Mouse (Mus musculus) embryonic facial prominence, embryonic 14.5 days (tissue): ENCODE results near the gene Sept4. TPM values are rescaled to one million over a fixed set of nuclear protein-coding genes. Genes with fewer than 3 reads are reported as not detected.

Experiments used
- ATAC-seq: fragments of 200-750 bp; cut with Nextera tagmentation; 2 replicates; pipeline ENCODE4 v1.8.0; 2017; ENCODE audit warnings: low read depth, moderate number of reproducible peaks, moderate TSS enrichment
- DNase-seq: peaks from one replicate; pipeline ENCODE4 v3.0.0-alpha.2; 2015; ENCODE audit warnings: low spot score
- H3K27ac ChIP-seq: fragments of 300-500 bp; sonication (generic); replicated peaks from 2 replicates; pipeline ENCODE4 v1.5.1; 2014; ENCODE audit warnings: low read depth, mild to moderate bottlenecking, low read length, moderate library complexity
- H3K27me3 ChIP-seq: fragments of 300-500 bp; sonication (generic); replicated peaks from 2 replicates; pipeline ENCODE4 v1.6.1; 2014; ENCODE audit warnings: low read length; ENCODE audit not compliant: control insufficient read depth, insufficient read depth
- H3K36me3 ChIP-seq: fragments of 300-500 bp; sonication (generic); 2 replicates; pipeline ENCODE4 v1.6.1; 2014; ENCODE audit warnings: low read length, mixed read lengths; ENCODE audit not compliant: control insufficient read depth, insufficient read depth
- H3K4me1 ChIP-seq: fragments of 300-500 bp; sonication (generic); 2 replicates; pipeline ENCODE4 v1.6.1; 2014; ENCODE audit warnings: antibody characterized with exemption, low read length; ENCODE audit not compliant: control insufficient read depth, insufficient read depth
- H3K4me2 ChIP-seq: fragments of 300-500 bp; sonication (generic); 2 replicates; pipeline ENCODE4 v1.6.1; 2014; ENCODE audit warnings: low read depth, mild to moderate bottlenecking, low read length, moderate library complexity, mixed read lengths
- H3K4me3 ChIP-seq: fragments of 300-500 bp; sonication (generic); 2 replicates; pipeline ENCODE4 v1.5.1; 2014; ENCODE audit warnings: low read depth, mild to moderate bottlenecking, low read length
- H3K9ac ChIP-seq: fragments of 300-500 bp; sonication (generic); 2 replicates; pipeline ENCODE4 v1.6.1; 2014; ENCODE audit warnings: low read depth, mild to moderate bottlenecking, low read length, moderate library complexity, mixed read lengths
- H3K9me3 ChIP-seq: fragments of 300-500 bp; sonication (generic); 2 replicates; pipeline ENCODE4 v1.6.1; 2016; ENCODE audit warnings: low read length; ENCODE audit not compliant: control insufficient read depth
- WGBS: fragments of 180-500 bp; shearing (Covaris S2); extraction: QIAGEN DNeasy Blood & Tissue Kit; methylation state at CpG from one replicate; pipeline ENCODE4 v1.1.7; 2014; 5-methylcytosine and 5-hydroxymethylcytosine counted together
- polyA plus RNA-seq: library from polyadenylated mRNA; unstranded; fragments of >200 nt; fragmentation: Nextera tagmentation; extraction: Ambion mirVana; gene quantifications from 2 replicates; pipeline ENCODE4 v1.2.1, GENCODE M21; 2014

The Sept4 gene
- polyA plus RNA-seq, 1 experiment from 2014 or later, result 42.2 TPM

DNA sequence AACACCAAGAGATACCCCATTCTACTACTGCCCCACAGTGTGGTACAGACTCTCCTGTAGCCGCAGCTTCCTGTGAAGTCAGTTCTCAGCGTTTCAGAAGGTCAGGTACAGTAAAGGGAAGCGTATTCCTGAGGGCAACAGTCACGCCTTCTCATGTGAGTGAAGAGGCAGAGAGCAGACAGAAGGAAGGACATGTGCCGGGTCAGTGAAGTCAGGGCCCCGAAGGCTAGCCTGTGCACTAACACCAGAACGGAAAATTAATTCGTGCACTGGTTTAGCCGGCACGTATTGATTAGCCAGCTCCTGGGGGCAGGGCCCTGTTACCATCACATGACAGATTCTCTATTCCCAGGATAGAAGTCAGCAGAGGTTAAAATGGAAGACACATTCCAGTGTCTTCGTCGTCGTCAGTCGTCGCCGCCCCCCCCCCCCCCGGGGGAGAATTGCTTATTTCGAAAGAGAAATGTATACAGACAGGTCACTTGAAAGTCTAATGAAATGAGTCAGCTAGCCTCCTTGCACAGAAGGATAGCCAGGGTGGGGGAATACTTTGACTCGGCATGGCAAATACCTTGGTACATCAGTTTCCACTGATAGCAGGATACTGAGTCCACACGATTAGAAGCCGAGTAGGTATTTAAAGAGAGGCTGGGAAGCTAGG is 5.9 kb downstream of the Sept4 start:
- Histone ChIP-seq H3K27ac (peak overlapping the region; percentile 39; the same call in 1 of the 2 replicates), H3K9me3 (no peaks in the 10 kb centered on the region), H3K4me3 (no peak overlapping the region), H3K27me3 (no peaks in the 10 kb centered on the region), H3K36me3 (no peaks in the 10 kb centered on the region), H3K4me2 (no peak overlapping the region), H3K9ac (no peak overlapping the region), H3K4me1 (peaks cover 19% of the 10 kb centered on the region)
- 60% methylated on average over 21 of the region's 21 CpGs for WGBS
- no peak for ATAC-seq
- DNase-seq, result no peak

DNA sequence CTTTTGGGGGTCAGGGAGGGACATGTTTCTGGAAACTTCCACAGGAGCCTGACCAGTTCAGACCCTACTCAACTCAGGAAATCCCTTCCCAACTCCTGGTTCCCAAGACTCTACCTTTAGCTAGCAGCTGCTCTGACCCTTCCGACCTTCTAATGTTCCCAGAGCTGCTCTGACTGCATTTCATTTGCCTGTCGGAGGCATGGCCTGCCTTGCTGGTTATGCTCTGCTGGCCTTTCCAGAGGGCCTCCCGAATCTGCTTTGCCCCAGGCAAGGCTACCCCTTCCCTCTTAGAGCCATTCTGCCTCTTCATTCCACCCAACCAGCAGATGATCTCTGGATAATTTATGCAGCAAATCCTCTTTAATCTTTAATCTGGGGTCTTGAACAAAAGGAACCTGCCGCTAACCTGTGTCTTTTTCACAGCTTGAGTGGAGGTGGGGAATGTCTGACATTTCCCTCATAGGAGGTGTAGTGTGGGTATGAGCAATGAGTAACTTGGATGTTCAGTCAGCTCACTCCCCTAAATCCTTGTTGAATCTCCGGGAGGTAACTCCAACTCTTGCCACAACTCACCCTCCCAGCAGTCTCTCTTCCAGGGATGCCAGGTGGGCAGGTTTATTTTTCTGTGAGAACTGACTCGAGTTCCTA is 9.0 kb downstream of the Sept4 start:
- WGBS, result 24% methylated on average over 6 of the region's 6 CpGs
- H3K36me3 ChIP-seq, result no peaks in the 10 kb centered on the region
- DNase-seq, result no peak
- peak overlapping the region; percentile 65 for H3K9ac ChIP-seq
- H3K9me3 ChIP-seq, result no peaks in the 10 kb centered on the region
- no peak overlapping the region for H3K27ac ChIP-seq
- peak overlapping the region; percentile 85 for H3K4me2 ChIP-seq
- peak overlapping the region; percentile 47 for H3K4me3 ChIP-seq
- H3K4me1 ChIP-seq, result peaks cover 14% of the 10 kb centered on the region
- no peak for ATAC-seq
- no peaks in the 10 kb centered on the region for H3K27me3 ChIP-seq

DNA sequence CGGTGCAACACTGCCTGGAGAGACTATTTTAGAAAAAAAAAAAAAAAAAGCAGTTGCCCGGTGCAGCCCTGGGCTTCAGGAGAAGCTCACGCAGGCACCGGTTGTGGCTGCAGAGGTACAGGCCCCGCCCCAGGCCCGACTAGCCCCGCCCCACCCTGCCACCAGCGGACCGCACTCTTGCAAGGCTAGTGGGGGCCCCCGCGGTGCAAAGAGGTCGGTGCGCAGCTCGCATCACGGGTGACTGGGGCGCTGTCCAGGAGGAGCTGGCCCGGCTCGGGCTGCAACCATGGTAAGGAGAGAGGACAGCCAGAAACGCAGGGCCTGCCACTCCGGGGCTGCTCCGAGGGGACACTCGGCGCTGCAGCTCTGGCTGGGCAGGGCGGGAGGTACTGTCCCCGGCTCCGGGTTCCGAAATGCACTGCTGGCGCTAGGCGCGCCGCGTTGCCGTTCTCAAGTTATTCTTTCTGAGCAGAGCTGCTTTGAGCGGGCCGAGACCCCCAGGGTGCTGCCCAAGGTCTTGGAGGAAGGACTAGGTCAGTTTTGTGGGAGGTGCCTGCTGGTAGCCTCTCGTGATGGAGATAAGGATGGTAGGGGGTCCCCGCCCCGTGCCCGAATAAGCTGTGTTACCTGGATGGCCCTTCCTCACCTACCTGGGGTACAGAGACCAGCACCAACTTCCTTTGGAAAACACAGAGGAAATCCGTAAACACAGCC is 9.7 kb downstream of the Sept4 start:
- Histone ChIP-seq H3K27ac (no peak overlapping the region; the same call in 1 of the 2 replicates), H3K4me3 (peak overlapping the region; percentile 47), H3K9ac (peak overlapping the region; percentile 65), H3K4me2 (peak overlapping the region; percentile 85), H3K27me3 (no peaks in the 10 kb centered on the region), H3K9me3 (no peaks in the 10 kb centered on the region), H3K36me3 (no peaks in the 10 kb centered on the region), H3K4me1 (peaks cover 14% of the 10 kb centered on the region)
- under 1% methylated on average over 30 of the region's 40 CpGs for WGBS
- ATAC-seq (peak; percentile 79), DNase-seq (peak; percentile 65)

DNA sequence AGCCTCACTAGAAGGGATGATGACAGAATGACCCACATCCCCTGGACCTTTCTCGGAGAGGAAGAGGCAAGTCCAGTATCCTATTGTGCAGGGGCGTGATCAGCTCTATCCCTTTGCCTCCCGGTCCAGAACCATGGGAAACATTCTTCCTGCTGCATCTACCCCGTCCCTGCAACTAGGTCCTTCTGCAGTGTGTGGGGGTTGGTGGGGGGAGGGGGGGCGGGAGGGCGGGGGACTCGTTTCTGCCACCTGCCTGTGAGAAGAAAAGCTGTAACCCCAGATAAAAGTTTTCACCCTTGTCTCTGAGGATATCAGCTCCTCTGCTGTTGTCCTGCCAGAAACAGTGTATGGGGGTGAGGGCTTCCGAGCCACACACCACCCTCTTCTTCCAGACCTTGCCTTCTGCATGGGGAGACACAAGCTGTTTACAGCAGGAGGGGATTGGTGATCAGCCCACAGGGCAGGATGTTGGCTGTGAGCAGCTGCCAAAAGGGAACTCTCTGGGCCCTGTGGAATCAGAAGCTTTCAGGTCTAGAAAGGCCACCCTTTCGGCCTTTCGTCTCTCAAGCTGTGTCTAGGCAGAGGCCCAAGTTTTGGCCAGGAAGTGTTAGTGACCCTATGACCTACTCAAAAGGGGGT is 10.4 kb downstream of the Sept4 start:
- DNase-seq (no peak), ATAC-seq (0 out of 2 replicates have a peak, but pooled peaks have one; percentile 38)
- H3K9ac ChIP-seq, result no peak overlapping the region
- peaks cover 14% of the 10 kb centered on the region for H3K4me1 ChIP-seq
- H3K27ac ChIP-seq, result no peak overlapping the region
- H3K9me3 ChIP-seq, result no peaks in the 10 kb centered on the region
- no peaks in the 10 kb centered on the region for H3K27me3 ChIP-seq
- peak overlapping the region; percentile 47 for H3K4me3 ChIP-seq
- H3K4me2 ChIP-seq, result peak overlapping the region; percentile 85
- no peaks in the 10 kb centered on the region for H3K36me3 ChIP-seq
- WGBS, result 14% methylated on average over 10 of the region's 10 CpGs

DNA sequence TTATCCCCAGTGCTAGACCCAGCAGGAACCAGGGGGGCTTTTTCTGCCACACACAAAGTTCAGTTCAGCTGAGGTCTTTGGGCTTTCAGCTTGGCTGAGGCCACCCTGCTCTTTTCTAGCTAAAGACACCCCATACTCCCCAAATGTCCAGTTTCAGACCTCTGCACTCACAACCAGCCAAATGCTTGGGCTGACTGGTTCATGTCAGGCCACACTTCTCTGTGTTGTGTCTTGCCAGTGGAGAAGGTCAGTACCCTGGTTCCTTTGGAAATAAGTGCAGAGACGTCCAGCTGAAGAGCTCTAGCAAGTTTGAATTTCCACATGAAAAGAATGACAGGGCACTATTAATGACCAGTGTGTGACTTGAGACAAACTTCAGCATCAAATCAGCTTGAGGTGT is 11.0 kb downstream of the Sept4 start:
- H3K4me2 ChIP-seq, result peak overlapping the region; percentile 85; the same call in 1 of the 2 replicates

DNA sequence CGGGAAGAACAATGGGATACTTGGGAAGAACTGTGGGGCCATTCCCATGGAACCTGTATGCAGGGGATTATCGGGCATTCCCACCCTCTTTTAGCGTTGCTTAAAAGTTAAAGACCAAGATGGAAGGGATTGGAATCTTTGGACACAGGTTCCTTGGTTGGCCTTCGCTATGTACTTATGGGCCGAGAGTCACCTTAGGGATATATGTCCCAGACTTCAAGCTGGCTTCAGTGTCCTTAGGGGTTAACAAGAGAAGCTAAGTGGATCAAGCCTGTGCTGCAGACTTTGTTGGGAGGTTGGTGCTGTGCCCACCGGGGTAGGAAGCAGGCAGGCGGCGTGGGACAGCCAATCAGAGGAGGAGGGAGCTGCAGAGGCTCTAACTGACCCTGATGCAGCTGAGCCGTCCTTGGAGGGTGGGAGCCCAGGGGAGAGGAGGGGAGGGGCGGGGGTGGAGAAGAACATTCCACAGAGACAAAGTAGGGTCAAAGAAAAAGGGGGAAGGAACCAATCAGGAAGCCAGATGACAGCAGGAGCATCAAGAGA is 11.9 kb downstream of the Sept4 start:
- no peaks in the 10 kb centered on the region for H3K27me3 ChIP-seq
- H3K9ac ChIP-seq, result no peak overlapping the region
- ATAC-seq (no peak), DNase-seq (no peak)
- H3K27ac ChIP-seq, result no peak overlapping the region
- H3K4me2 ChIP-seq, result no peak overlapping the region
- WGBS, result 47% methylated on average over 10 of the region's 10 CpGs
- no peaks in the 10 kb centered on the region for H3K9me3 ChIP-seq
- no peaks in the 10 kb centered on the region for H3K36me3 ChIP-seq
- peaks cover 10% of the 10 kb centered on the region for H3K4me1 ChIP-seq
- no peak overlapping the region for H3K4me3 ChIP-seq

More for the DNA sequence above, 11.0 kb downstream of the Sept4 start:
- Histone ChIP-seq H3K4me3 (no peak overlapping the region), H3K27me3 (no peaks in the 10 kb centered on the region), H3K9ac (no peak overlapping the region), H3K36me3 (no peaks in the 10 kb centered on the region), H3K9me3 (no peaks in the 10 kb centered on the region), H3K27ac (no peak overlapping the region), H3K4me1 (peaks cover 14% of the 10 kb centered on the region)
- 55% methylated on average over 1 of the region's 1 CpGs for WGBS
- no peak for ATAC-seq
- DNase-seq, result no peak

DNA sequence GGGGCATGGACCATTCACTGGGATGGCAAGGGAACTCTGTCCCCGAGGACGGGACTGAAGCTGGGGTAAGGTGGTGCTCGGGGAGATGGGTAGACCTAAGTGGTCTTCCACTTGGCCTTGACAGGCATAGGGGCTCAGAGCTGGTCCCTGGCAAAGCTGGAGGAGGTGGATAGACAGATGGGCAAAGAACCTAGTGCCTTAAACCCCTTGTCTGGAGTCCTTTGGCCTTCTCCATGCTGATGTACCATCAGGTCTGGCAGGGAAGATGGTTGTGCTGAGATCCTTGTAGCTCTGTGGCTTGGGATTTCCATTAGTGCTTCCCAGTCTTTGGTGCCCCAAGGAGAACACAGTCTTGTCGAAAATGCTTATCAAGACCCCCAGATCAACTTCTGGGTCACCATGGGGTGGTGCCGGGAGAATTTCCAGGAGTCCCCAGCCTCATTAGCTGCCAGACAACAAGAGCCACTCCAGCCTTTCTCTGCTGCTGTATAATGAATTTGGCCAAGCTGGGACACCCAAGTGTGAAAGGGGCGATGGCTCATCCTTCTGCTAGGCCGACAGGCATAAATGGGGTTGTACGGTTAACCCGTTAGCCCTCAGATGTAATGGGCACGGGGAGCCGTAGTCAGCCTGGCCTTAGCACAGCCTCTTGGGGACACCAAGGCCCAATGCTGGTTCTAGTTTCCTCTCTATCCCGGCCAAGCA is 12.6 kb downstream of the Sept4 start:
- H3K36me3 ChIP-seq, result no peaks in the 10 kb centered on the region
- peaks cover 10% of the 10 kb centered on the region for H3K4me1 ChIP-seq
- H3K4me2 ChIP-seq, result no peak overlapping the region
- H3K27me3 ChIP-seq, result no peaks in the 10 kb centered on the region
- ATAC-seq (no peak), DNase-seq (no peak)
- no peak overlapping the region for H3K4me3 ChIP-seq
- H3K9me3 ChIP-seq, result no peaks in the 10 kb centered on the region
- no peak overlapping the region for H3K9ac ChIP-seq
- 87% methylated on average over 12 of the region's 12 CpGs for WGBS
- no peak overlapping the region for H3K27ac ChIP-seq
